Mouse (Mus musculus) erythroblast, embryonic 14.5 days (primary cell): ENCODE data around the gene Gm49661.

Source experiments
- GATA1 ChIP-seq: IDR thresholded peaks from 2 replicates; pipeline ENCODE4 v1.6.1; 2012; ENCODE audit warnings: low read length, inconsistent platforms, mixed read lengths
- TAL1 ChIP-seq: IDR thresholded peaks from 3 replicates; pipeline ENCODE4 v1.6.1; 2012; ENCODE audit warnings: low read length, inconsistent platforms, mixed read lengths

- TF ChIP-seq GATA1 (no peak), TAL1 (no peak)
Measured at GRCm38 (mm10) chr8:84928456-84929306, 40.6 kb downstream of the Gm49661 start.
